Mouse (Mus musculus) forebrain, postnatal 0 days (tissue): ENCODE results near the gene Iqschfp. TPM values are rescaled to one million over a fixed set of nuclear protein-coding genes. Genes with fewer than 3 reads are reported as not detected.

Experiments
- ATAC-seq: fragments of 200-750 bp; cut with Nextera tagmentation; 2 replicates; pipeline ENCODE4 v1.8.0; 2017; ENCODE audit warnings: mild to moderate bottlenecking, moderate library complexity
- DNase-seq: peaks from one replicate; pipeline ENCODE4 v3.0.0-alpha.2; 2015
- H3K27ac ChIP-seq: fragments of 300-500 bp; sonication (generic); 2 replicates; pipeline ENCODE4 v1.5.1; 2014; ENCODE audit warnings: low read depth, mild to moderate bottlenecking, antibody characterized with exemption, low read length, moderate library complexity, mixed read lengths
- H3K27me3 ChIP-seq: fragments of 300-500 bp; sonication (generic); 2 replicates; pipeline ENCODE4 v1.6.1; 2014; ENCODE audit warnings: mild to moderate bottlenecking, low read length, mixed read lengths; ENCODE audit not compliant: insufficient read depth
- H3K36me3 ChIP-seq: fragments of 300-500 bp; sonication (generic); 2 replicates; pipeline ENCODE4 v1.6.1; 2014; ENCODE audit warnings: mild to moderate bottlenecking, moderate library complexity; ENCODE audit not compliant: insufficient read depth
- H3K4me1 ChIP-seq: fragments of 300-500 bp; sonication (generic); 2 replicates; pipeline ENCODE4 v1.6.1; 2014; ENCODE audit warnings: antibody characterized with exemption; ENCODE audit not compliant: insufficient read depth
- H3K4me2 ChIP-seq: fragments of 300-500 bp; sonication (generic); 2 replicates; pipeline ENCODE4 v1.6.1; 2014; ENCODE audit warnings: low read depth, mild to moderate bottlenecking, moderate library complexity
- H3K4me3 ChIP-seq: fragments of 300-500 bp; sonication (generic); 2 replicates; pipeline ENCODE4 v1.5.1; 2014; ENCODE audit warnings: low read depth, low read length, mixed read lengths
- H3K9ac ChIP-seq: fragments of 300-500 bp; sonication (generic); 2 replicates; pipeline ENCODE4 v1.6.1; 2014; ENCODE audit warnings: mild to moderate bottlenecking
- H3K9me3 ChIP-seq: fragments of 300-500 bp; sonication (generic); 2 replicates; pipeline ENCODE4 v1.6.1; 2016; ENCODE audit warnings: low read length
- CTCF ChIP-seq: sonication (generic); IDR thresholded peaks from 2 replicates; pipeline ENCODE4 v1.5.1; 2016; ENCODE audit warnings: antibody characterized with exemption, control low read depth, low read depth
- WGBS: fragments of 180-500 bp; shearing (Covaris S2); extraction: QIAGEN DNeasy Blood & Tissue Kit; methylation state at CpG from one replicate; pipeline ENCODE4 v1.1.7; 2014; 5-methylcytosine and 5-hydroxymethylcytosine counted together
- polyA plus RNA-seq: library from polyadenylated mRNA; unstranded; fragments of >200 nt; fragmentation: Nextera tagmentation; extraction: Ambion mirVana; gene quantifications from 2 replicates; pipeline ENCODE4 v1.2.1, GENCODE M21; 2015
- total RNA-seq: library from RNA; depleted of rRNA; stranded (reverse); fragments of >200 nt; gene quantifications from 2 replicates; pipeline ENCODE4 v1.2.3, GENCODE M21; 2014

The Iqschfp gene
- total and polyA plus RNA-seq, 2 experiments from 2014 or later, result 6.6 to 8.8 TPM

DNA sequence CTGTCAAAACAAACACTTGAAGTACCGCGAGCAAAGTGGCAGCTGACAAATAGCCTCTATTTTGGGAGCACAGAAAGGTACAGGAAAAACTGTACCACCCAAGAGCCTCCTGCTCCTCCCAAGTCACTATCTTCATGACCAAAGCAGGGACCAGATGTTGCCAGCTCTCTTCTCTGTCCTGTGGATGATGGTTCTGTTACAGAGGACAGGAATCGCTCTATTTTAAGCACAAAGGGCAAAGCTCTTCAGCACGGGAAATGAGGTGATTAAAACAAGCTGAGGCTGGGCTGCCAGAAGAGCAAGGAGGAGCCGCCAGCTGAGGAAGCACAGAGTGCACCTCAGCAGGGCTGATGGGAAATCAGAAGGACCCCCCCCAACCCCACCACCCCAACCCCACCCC is 561.2 kb downstream of the Iqschfp start:
- H3K36me3 ChIP-seq, result no peaks in the 10 kb centered on the region
- H3K4me2 ChIP-seq, result no peak overlapping the region
- no peak overlapping the region for H3K27ac ChIP-seq
- DNase-seq (no peak), ATAC-seq (no peak)
- H3K27me3 ChIP-seq, result no peaks in the 10 kb centered on the region
- no peaks in the 10 kb centered on the region; the same call in 1 of the 2 replicates for H3K4me1 ChIP-seq
- no peak overlapping the region for H3K4me3 ChIP-seq
- WGBS, result 20% methylated on average over 5 of the region's 5 CpGs
- H3K9ac ChIP-seq, result no peak overlapping the region
- H3K9me3 ChIP-seq, result no peaks in the 10 kb centered on the region
- TF ChIP-seq CTCF, result no peak

DNA sequence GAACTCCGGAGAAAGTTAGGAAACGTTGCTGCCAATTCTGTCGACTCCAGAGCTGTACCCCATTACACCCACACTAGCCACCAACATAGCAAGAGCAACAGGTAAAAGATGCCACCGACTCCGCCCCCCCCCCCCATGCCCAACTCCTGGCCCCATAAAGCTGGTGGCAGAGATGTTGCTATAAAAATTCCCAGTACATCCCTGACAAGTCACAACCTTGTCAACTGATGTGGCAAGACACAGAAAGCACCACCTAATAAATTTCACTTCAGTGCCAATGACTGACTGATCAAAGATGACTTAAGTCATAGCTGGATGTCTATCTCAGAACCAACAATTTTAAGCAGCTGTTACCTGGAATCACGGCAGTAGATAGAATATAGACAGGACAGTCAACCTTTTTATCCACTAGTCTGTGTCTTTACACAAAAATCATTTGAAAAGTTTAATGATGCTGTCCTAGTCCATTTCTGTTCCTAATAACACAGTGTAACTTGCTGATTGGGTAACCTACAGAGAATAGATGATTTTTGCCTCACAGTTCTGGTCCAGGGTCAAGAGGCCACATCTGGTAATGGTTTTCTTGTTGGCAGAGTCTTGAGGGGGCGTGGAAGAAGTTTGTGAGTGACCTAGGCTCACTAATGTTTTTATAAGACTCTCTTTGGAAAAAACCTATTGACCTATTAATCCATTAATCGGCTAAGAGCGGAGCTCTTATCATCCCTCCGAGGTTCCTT is 561.9 kb downstream of the Iqschfp start:
- no peak for TF ChIP-seq CTCF
- no peaks in the 10 kb centered on the region; the same call in 1 of the 2 replicates for H3K4me1 ChIP-seq
- H3K36me3 ChIP-seq, result no peaks in the 10 kb centered on the region
- no peaks in the 10 kb centered on the region for H3K27me3 ChIP-seq
- DNase-seq, result no peak
- WGBS, result 76% methylated on average over 10 of the region's 10 CpGs
- H3K27ac ChIP-seq, result no peak overlapping the region
- no peak for ATAC-seq
- no peaks in the 10 kb centered on the region for H3K9me3 ChIP-seq
- H3K9ac ChIP-seq, result no peak overlapping the region
- no peak overlapping the region for H3K4me3 ChIP-seq
- no peak overlapping the region for H3K4me2 ChIP-seq

DNA sequence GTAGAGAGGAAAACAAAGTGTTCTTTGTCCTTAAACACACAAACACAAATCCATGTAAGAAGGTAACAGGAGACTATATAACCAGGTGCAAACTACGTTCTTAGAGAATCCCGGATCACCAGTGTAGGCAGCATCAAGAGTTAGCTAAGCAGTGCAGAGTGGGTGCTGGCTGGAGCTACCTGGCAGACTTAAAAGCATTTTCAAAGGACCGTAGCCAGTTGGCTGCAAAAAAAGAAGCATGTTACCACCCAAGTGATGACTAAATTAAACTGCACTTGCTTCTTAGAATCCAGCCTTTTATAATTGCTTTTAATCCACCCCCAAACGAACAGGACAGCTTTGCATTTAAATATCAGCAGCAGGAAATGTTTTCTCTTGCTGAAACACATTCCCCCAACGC is 574.6 kb downstream of the Iqschfp start:
- Histone ChIP-seq H3K9me3 (no peaks in the 10 kb centered on the region), H3K27ac (no peak overlapping the region), H3K9ac (no peak overlapping the region), H3K4me3 (no peak overlapping the region), H3K4me1 (no peaks in the 10 kb centered on the region), H3K27me3 (no peaks in the 10 kb centered on the region), H3K36me3 (no peaks in the 10 kb centered on the region), H3K4me2 (no peak overlapping the region)
- no peak for TF ChIP-seq CTCF
- WGBS, result 20% methylated on average over 5 of the region's 5 CpGs
- peak; percentile 78 for DNase-seq
- peak; percentile 71 for ATAC-seq

DNA sequence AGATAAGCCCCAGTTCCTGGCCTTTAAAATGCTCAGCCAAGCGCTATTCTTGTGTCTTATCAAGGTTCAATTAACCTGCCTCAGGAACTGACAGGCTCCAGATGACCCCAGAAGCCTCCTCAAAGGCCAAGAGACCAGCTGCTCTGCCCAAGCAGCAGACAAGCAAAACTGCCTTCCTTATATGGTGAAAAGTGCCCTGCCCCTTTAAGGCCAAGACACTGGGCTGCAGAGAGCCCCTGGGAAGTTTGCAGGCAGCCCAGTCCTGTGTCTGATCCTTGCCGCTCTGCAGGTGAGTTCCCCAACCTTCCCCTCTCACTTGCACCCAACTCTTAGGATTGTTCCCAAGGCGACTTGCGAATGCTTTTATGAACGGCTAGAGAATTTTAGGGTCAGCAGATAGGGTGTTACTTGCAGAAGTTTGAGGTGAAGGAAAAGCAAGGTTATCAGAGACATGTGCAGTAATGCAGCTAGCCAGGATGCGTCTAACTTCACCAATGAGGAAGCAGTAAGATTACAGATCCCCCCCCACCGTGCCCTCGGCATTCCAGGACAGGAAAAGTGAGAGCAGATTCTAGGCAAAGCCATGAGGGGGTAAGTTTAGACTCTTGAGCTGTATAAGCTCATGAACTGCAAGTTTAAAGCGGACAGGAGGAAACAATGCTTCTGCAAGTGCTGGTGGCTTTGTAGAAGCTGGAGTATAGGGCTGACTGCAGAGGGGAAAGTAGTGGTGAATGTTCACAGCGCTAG is 576.1 kb downstream of the Iqschfp start:
- 0 out of 2 replicates have a peak overlapping the region, but pooled peaks have one; percentile 1 for H3K4me2 ChIP-seq
- 18% methylated on average over 10 of the region's 10 CpGs for WGBS
- H3K4me1 ChIP-seq, result no peaks in the 10 kb centered on the region
- ATAC-seq (no peak), DNase-seq (no peak)
- no peak for TF ChIP-seq CTCF
- H3K9me3 ChIP-seq, result no peaks in the 10 kb centered on the region
- no peak overlapping the region for H3K4me3 ChIP-seq
- H3K27ac ChIP-seq, result no peak overlapping the region
- H3K27me3 ChIP-seq, result no peaks in the 10 kb centered on the region
- no peaks in the 10 kb centered on the region for H3K36me3 ChIP-seq
- H3K9ac ChIP-seq, result no peak overlapping the region

DNA sequence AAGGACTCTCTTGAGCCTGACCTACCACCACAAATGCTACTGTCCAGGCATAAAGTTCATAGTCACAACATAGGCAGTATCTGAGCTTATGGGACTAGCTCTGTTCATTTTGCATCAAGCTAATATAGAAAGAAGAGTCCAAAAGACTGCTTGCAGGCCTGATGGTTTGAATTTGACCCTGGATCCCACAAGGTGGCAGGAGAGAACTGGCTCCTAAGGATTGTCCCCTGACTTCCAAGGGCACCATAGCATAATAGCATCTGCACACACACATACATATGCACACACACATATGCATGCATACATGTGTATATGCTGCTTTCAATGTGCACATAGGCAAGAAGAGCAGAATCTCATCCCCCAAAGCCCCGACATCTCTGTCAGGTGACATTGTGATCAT is 577.6 kb downstream of the Iqschfp start:
- DNase-seq (no peak), ATAC-seq (no peak)
- H3K4me2 ChIP-seq, result no peak overlapping the region
- H3K27ac ChIP-seq, result no peak overlapping the region
- H3K9me3 ChIP-seq, result no peaks in the 10 kb centered on the region
- H3K27me3 ChIP-seq, result no peaks in the 10 kb centered on the region
- no peaks in the 10 kb centered on the region for H3K36me3 ChIP-seq
- no peak overlapping the region for H3K4me3 ChIP-seq
- TF ChIP-seq CTCF, result no peak
- no peak overlapping the region for H3K9ac ChIP-seq
- WGBS, result 84% methylated on average over 1 of the region's 1 CpGs
- no peaks in the 10 kb centered on the region for H3K4me1 ChIP-seq

DNA sequence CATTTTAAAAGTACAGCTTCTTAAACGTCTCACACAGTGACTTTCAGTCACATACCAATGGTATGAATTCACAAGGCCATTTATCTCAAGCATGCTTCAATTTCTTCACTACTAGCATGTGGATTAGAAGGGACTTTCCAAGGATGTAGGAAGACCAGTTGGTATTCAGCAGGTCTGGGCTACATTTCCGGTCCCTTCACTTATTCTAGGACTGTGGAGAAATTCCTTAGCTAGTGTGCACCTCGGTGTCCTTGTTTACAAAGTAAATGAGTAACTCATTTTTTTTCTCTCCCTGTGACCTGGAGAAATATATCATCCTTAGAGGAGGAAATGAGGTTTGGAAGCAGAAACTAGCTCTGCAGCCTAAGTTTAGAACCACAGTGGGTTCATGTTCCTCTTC is 578.0 kb downstream of the Iqschfp start:
- Histone ChIP-seq H3K27me3 (no peaks in the 10 kb centered on the region), H3K4me1 (no peaks in the 10 kb centered on the region), H3K4me3 (no peak overlapping the region), H3K4me2 (no peak overlapping the region), H3K9me3 (no peaks in the 10 kb centered on the region), H3K36me3 (no peaks in the 10 kb centered on the region), H3K9ac (no peak overlapping the region), H3K27ac (no peak overlapping the region)
- WGBS, result 78% methylated on average over 3 of the region's 3 CpGs
- DNase-seq, result no peak
- ATAC-seq, result no peak
- no peak for TF ChIP-seq CTCF

DNA sequence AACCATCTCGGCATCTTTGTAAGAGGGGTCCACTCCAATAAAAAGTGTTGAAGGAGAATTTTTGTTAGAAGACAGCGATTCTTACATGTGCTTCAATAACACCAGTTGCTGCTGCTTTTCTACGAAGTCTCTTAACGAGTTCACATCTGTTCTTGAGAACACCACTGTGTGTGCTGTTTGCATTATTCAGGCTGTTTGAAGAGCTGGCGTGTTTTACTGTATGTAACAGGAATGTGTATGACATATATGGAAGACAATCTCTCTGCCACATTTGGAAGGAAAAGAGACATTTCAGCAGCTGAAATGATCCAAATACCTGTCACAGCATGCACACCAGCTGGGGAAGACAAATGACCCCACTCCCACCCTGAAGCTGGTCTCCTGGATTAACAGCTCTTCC is 578.6 kb downstream of the Iqschfp start:
- H3K4me2 ChIP-seq, result no peak overlapping the region
- no peaks in the 10 kb centered on the region for H3K9me3 ChIP-seq
- no peak overlapping the region for H3K9ac ChIP-seq
- no peak for DNase-seq
- TF ChIP-seq CTCF, result no peak
- WGBS, result 63% methylated on average over 5 of the region's 5 CpGs
- no peak overlapping the region for H3K27ac ChIP-seq
- ATAC-seq, result no peak
- no peak overlapping the region for H3K4me3 ChIP-seq
- H3K4me1 ChIP-seq, result no peaks in the 10 kb centered on the region
- H3K27me3 ChIP-seq, result no peaks in the 10 kb centered on the region
- H3K36me3 ChIP-seq, result no peaks in the 10 kb centered on the region
